In the genomic region with DNA sequence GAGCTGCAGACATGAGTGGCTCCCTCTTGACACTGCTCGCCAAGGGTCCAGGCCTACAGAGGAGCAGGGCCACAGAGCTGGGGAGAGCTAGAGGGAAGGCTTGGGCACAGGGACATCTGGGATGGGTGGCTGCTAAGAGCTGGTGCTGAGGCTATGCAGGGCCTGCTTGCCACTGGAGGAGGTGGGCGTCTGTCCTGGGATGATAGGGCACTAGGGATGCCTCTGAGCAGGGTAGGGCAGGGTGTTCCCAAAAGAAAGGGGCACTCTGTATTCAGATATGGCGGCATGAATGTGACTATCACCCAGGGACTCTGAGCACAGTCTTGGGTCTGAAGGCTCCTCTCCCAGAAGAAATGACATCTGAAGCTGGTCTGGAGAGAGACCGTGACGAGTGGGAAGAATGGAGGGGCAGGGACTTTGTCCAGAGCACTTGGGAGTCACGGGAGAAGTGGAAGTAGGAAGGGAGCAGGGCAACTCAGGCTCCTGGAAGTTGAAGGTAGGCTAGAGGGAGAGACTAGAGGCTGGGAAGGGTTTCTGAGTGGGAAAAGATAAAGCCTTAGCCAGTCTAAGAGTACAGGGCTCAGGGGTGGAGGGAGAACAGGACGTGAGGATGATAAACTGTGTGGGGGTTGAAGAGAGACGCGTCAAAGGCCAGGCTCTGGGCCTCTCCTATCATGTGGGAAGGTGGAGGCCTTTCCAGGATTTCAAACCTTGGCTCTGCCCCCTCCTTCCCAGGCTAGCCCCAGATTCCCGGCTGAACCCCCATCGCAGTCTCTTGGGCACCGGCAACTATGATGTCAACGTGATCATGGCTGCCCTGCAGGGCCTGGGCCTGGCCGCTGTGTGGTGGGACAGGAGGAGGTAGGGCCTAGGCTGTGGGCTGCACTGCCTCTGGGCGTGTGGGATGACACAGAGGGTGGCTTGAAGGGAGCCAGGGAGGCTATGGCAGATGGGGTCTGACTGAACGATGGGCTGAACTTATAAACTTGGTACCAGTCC, we compare ENCODE assay signal across 10 mouse cellular contexts. TPM values are rescaled to one million over a fixed set of nuclear protein-coding genes. Genes with fewer than 3 reads are reported as not detected.
DNase-seq lines count a peak whose midpoint lies in the region; ATAC-seq and TF ChIP-seq lines count a peak whose summit lies in the region.
"Had no signal": no experiment of that assay in that cellular context is flagged by ENCODE, and none has a peak within 500 bp of the region (broad histone marks: within the 10 kb centered on the region; RNA-seq: fewer than 3 reads in every experiment).

No protein-coding gene starts in this region.

- no peak overlapping the region; the same call in 1 of the 2 replicates for H3K27ac ChIP-seq in lung, embryonic 14.5 days (ENCODE audit: low read depth)
- peak overlapping the region; percentile 91 for H3K27ac ChIP-seq in hindbrain, embryonic 10.5 days
- H3K27ac ChIP-seq in midbrain, embryonic 13.5 days, result peak overlapping the region; percentile 92
- H3K27ac ChIP-seq: embryonic facial prominence, embryonic 13.5 days had no signal

- no peaks in the 10 kb centered on the region for H3K27me3 ChIP-seq in lung, embryonic 14.5 days (ENCODE audit: insufficient read depth, low read length)
- peaks cover 13% of the 10 kb centered on the region; the same call in 1 of the 2 replicates for H3K27me3 ChIP-seq in hindbrain, embryonic 10.5 days (ENCODE audit: insufficient read depth, poor library complexity, severe bottlenecking)
- H3K27me3 ChIP-seq in midbrain, embryonic 13.5 days, result no peaks in the 10 kb centered on the region

- H3K36me3 ChIP-seq in lung, embryonic 14.5 days (ENCODE audit: insufficient read depth), result no peaks in the 10 kb centered on the region
- H3K36me3 ChIP-seq in hindbrain, embryonic 10.5 days, result 0 out of 2 replicates have a peak, but pooled peaks cover 4% of the 10 kb centered on the region
- H3K36me3 ChIP-seq in midbrain, embryonic 13.5 days, result no peaks in the 10 kb centered on the region
- H3K36me3 ChIP-seq: embryonic facial prominence, embryonic 13.5 days had no signal

- 79% methylated on average over 16 of the region's 16 CpGs for WGBS in lung, embryonic 14.5 days
- WGBS in hindbrain, embryonic 10.5 days, result 88% methylated on average over 16 of the region's 16 CpGs
- 90% methylated on average over 16 of the region's 16 CpGs for WGBS in midbrain, embryonic 13.5 days

- no peak for ATAC-seq in cerebellum, adult (ENCODE audit: insufficient number of reproducible peaks, low FRiP score, low TSS enrichment)
- ATAC-seq in lung, embryonic 14.5 days (ENCODE audit: insufficient read depth), result no peak
- ATAC-seq in midbrain, embryonic 13.5 days, result no peak

- no peak overlapping the region for H3K9ac ChIP-seq in lung, embryonic 14.5 days
- peak overlapping the region; percentile 11; the same call in 1 of the 2 replicates for H3K9ac ChIP-seq in midbrain, embryonic 13.5 days (replicated peaks)

- peaks cover 23% of the 10 kb centered on the region for H3K4me1 ChIP-seq in lung, embryonic 14.5 days (ENCODE audit: insufficient read depth)
- peaks cover 93% of the 10 kb centered on the region for H3K4me1 ChIP-seq in hindbrain, embryonic 10.5 days (replicated peaks)
- peaks cover 77% of the 10 kb centered on the region for H3K4me1 ChIP-seq in midbrain, embryonic 13.5 days (replicated peaks)

- H3K4me3 ChIP-seq in lung, embryonic 14.5 days (ENCODE audit: low read depth, low read length), result no peak overlapping the region
- 0 out of 2 replicates have a peak overlapping the region, but pooled peaks have one; percentile 68 for H3K4me3 ChIP-seq in hindbrain, embryonic 10.5 days
- no peak overlapping the region for H3K4me3 ChIP-seq in midbrain, embryonic 13.5 days (replicated peaks)

- no peaks in the 10 kb centered on the region for H3K9me3 ChIP-seq in lung, embryonic 14.5 days (ENCODE audit: low read depth, low read length)
- no peaks in the 10 kb centered on the region for H3K9me3 ChIP-seq in hindbrain, embryonic 10.5 days
- no peaks in the 10 kb centered on the region for H3K9me3 ChIP-seq in midbrain, embryonic 13.5 days
- H3K9me3 ChIP-seq: embryonic facial prominence, embryonic 13.5 days had no signal

- peak; percentile 25 for DNase-seq in cerebellum, adult 11 months
- DNase-seq in lung, embryonic 14.5 days, result no peak
- no peak for DNase-seq in lung, adult 18-20 months
- DNase-seq in hindbrain, embryonic 10.5 days (ENCODE audit: low spot score), result no peak
- no peak for DNase-seq in ovary, postnatal 36 days (ENCODE audit: low spot score)
- DNase-seq in embryo, embryonic 11 days, result no peak
- DNase-seq: kidney, postnatal 25 days had no signal

- peak overlapping the region; percentile 69; the same call in 1 of the 2 replicates for H3K4me2 ChIP-seq in lung, embryonic 14.5 days
- peak overlapping the region; percentile 74; the same call in 1 of the 2 replicates for H3K4me2 ChIP-seq in midbrain, embryonic 13.5 days (replicated peaks)

- TF ChIP-seq CTCF in lung, embryonic 14.5 days (IDR thresholded peaks at IDR 0.05; ENCODE audit: low read depth), result no peak

RNA-seq across cellular contexts. Expression of a gene that starts 2.2 kb away (rescaled TPM):
- polyA plus RNA-seq in lung, embryonic 14.5 days (2014; fragmentation: Nextera tagmentation; extraction: Ambion mirVana), result 82.7 and 87.6 TPM in 2 replicates
- 86.2 and 89.2 TPM in 2 replicates for polyA plus RNA-seq in hindbrain, embryonic 10.5 days (2016; fragmentation: Nextera tagmentation; extraction: Ambion mirVana)
- 41.6 and 44.8 TPM in 2 replicates for polyA plus RNA-seq in midbrain, embryonic 13.5 days (2015; fragmentation: Nextera tagmentation; extraction: Ambion mirVana)

RNA-seq across cellular contexts. Expression of a gene that starts 4.8 kb away (rescaled TPM):
- polyA plus RNA-seq in lung, embryonic 14.5 days (2014; fragmentation: Nextera tagmentation; extraction: Ambion mirVana), result 0.28 TPM in 1 of 2 replicates, not detected in the other
- 0.78 and 1.8 TPM in 2 replicates for polyA plus RNA-seq in hindbrain, embryonic 10.5 days (2016; fragmentation: Nextera tagmentation; extraction: Ambion mirVana)
- polyA plus RNA-seq in midbrain, embryonic 13.5 days (2015; fragmentation: Nextera tagmentation; extraction: Ambion mirVana), result 8.6 and 10.8 TPM in 2 replicates

RNA-seq across cellular contexts. Expression of a gene that starts 26.4 kb away (rescaled TPM):
- 122 and 133 TPM in 2 replicates for polyA plus RNA-seq in lung, embryonic 14.5 days (2014; fragmentation: Nextera tagmentation; extraction: Ambion mirVana)
- 102 and 122 TPM in 2 replicates for polyA plus RNA-seq in hindbrain, embryonic 10.5 days (2016; fragmentation: Nextera tagmentation; extraction: Ambion mirVana)
- 118 and 129 TPM in 2 replicates for polyA plus RNA-seq in midbrain, embryonic 13.5 days (2015; fragmentation: Nextera tagmentation; extraction: Ambion mirVana)

RNA-seq across cellular contexts. Expression of a gene that starts 26.4 kb away (rescaled TPM):
- polyA plus RNA-seq in lung, embryonic 14.5 days (2014; fragmentation: Nextera tagmentation; extraction: Ambion mirVana), result 9.1 and 11.3 TPM in 2 replicates
- polyA plus RNA-seq in hindbrain, embryonic 10.5 days (2016; fragmentation: Nextera tagmentation; extraction: Ambion mirVana), result 17.1 and 20.5 TPM in 2 replicates
- 43.0 and 46.1 TPM in 2 replicates for polyA plus RNA-seq in midbrain, embryonic 13.5 days (2015; fragmentation: Nextera tagmentation; extraction: Ambion mirVana)

RNA-seq across cellular contexts. Expression of a gene that starts 41.2 kb away (rescaled TPM):
- polyA plus RNA-seq in lung, embryonic 14.5 days (2014; fragmentation: Nextera tagmentation; extraction: Ambion mirVana), result 1.5 TPM in 2 replicates
- 1.7 and 4.4 TPM in 2 replicates for polyA plus RNA-seq in hindbrain, embryonic 10.5 days (2016; fragmentation: Nextera tagmentation; extraction: Ambion mirVana)
- polyA plus RNA-seq in midbrain, embryonic 13.5 days (2015; fragmentation: Nextera tagmentation; extraction: Ambion mirVana), result 15.7 and 16.4 TPM in 2 replicates
